Mouse (Mus musculus) cerebellum, adult 9-11 months (tissue): ENCODE results near the gene Prkd2.

Source experiments
- DNase-seq: peaks from one replicate; pipeline ENCODE4 v3.0.0; 2022

Gene Prkd2

GRCm38 (mm10) chr7:16903439-16903955 is 60.8 kb downstream of the Prkd2 start:
- peak; percentile 11 for DNase-seq

GRCm38 (mm10) chr7:16904120-16904675 is 61.5 kb downstream of the Prkd2 start:
- DNase-seq = peak; percentile 11

- DNase-seq = no peak
Observed at GRCm38 (mm10) chr7:16905491-16906021, 62.9 kb downstream of the Prkd2 start.

GRCm38 (mm10) chr7:16906281-16906680 is 63.6 kb downstream of the Prkd2 start, which contains the start of gene Ptgir:
TSS of gene Ptgir (plus strand) at chr7:16906490.
- no peak for DNase-seq

- DNase-seq = no peak
Observed at GRCm38 (mm10) chr7:16906889-16907559, 64.3 kb downstream of the Prkd2 start.

GRCm38 (mm10) chr7:16907842-16908241 is 65.1 kb downstream of the Prkd2 start:
- no peak for DNase-seq

GRCm38 (mm10) chr7:16908367-16908766 is 65.7 kb downstream of the Prkd2 start:
- DNase-seq = no peak

- DNase-seq = no peak
Observed at GRCm38 (mm10) chr7:16908859-16909258, 66.2 kb downstream of the Prkd2 start.

GRCm38 (mm10) chr7:16909909-16910308 is 67.2 kb downstream of the Prkd2 start:
- DNase-seq = no peak

- DNase-seq = no peak
Observed at GRCm38 (mm10) chr7:16911904-16912303, 69.2 kb downstream of the Prkd2 start.

GRCm38 (mm10) chr7:16912360-16912759 is 69.7 kb downstream of the Prkd2 start:
- no peak for DNase-seq

GRCm38 (mm10) chr7:16913806-16914452 is 71.2 kb downstream of the Prkd2 start:
- peak; percentile 74 for DNase-seq

GRCm38 (mm10) chr7:16914453-16915343 is 72.0 kb downstream of the Prkd2 start:
- peak; percentile 58 for DNase-seq

- DNase-seq = peak; percentile 68
Observed at GRCm38 (mm10) chr7:16915461-16916340, 73.0 kb downstream of the Prkd2 start.

GRCm38 (mm10) chr7:16916342-16917265 is 73.9 kb downstream of the Prkd2 start:
- DNase-seq = peak; percentile 76

- DNase-seq = no peak
Observed at GRCm38 (mm10) chr7:16917447-16917846, 74.7 kb downstream of the Prkd2 start.

- DNase-seq = peak; percentile 73
Observed at GRCm38 (mm10) chr7:16918014-16918413, 75.3 kb downstream of the Prkd2 start.

- DNase-seq = peak; percentile 57
Observed at GRCm38 (mm10) chr7:16918670-16919069, 76.0 kb downstream of the Prkd2 start.

GRCm38 (mm10) chr7:16919395-16920149 is 76.9 kb downstream of the Prkd2 start:
- DNase-seq = peak; percentile 68
